Mouse (Mus musculus) intestine, postnatal 0 days (tissue): Measurements from ENCODE around the gene Ildr2. TPM values are rescaled to one million over a fixed set of nuclear protein-coding genes. Genes with fewer than 3 reads are reported as not detected.
A peak's percentile ranks its signal among the peaks of the same experiment; 100 is the strongest.

Experiments
- ATAC-seq: fragments of 200-750 bp; cut with Nextera tagmentation; 2 replicates; pipeline ENCODE4 v1.8.0; 2017; ENCODE audit warnings: mild to moderate bottlenecking, moderate TSS enrichment, moderate library complexity
- H3K27ac ChIP-seq: fragments of 300-500 bp; sonication (generic); 2 replicates; pipeline ENCODE4 v1.5.1; 2014; ENCODE audit warnings: mild to moderate bottlenecking, low read depth, low read length, moderate library complexity
- H3K27me3 ChIP-seq: fragments of 300-500 bp; sonication (generic); replicated peaks from 2 replicates; pipeline ENCODE4 v1.6.1; 2014; ENCODE audit warnings: low read length, mixed read lengths; ENCODE audit not compliant: control insufficient read depth, insufficient read depth
- H3K36me3 ChIP-seq: fragments of 300-500 bp; sonication (generic); 2 replicates; pipeline ENCODE4 v1.6.1; 2014; ENCODE audit warnings: mild to moderate bottlenecking, moderate library complexity; ENCODE audit not compliant: control insufficient read depth, insufficient read depth
- H3K4me1 ChIP-seq: fragments of 300-500 bp; sonication (generic); replicated peaks from 2 replicates; pipeline ENCODE4 v1.6.1; 2014; ENCODE audit warnings: antibody characterized with exemption, low read length, mixed read lengths; ENCODE audit not compliant: control insufficient read depth, insufficient read depth
- H3K4me2 ChIP-seq: fragments of 300-500 bp; sonication (generic); replicated peaks from 2 replicates; pipeline ENCODE4 v1.6.1; 2014; ENCODE audit warnings: low read depth, mild to moderate bottlenecking, moderate library complexity
- H3K4me3 ChIP-seq: fragments of 300-500 bp; sonication (generic); 2 replicates; pipeline ENCODE4 v1.5.1; 2014; ENCODE audit warnings: low read depth, low read length
- H3K9ac ChIP-seq: fragments of 300-500 bp; sonication (generic); 2 replicates; pipeline ENCODE4 v1.6.1; 2014; ENCODE audit warnings: mild to moderate bottlenecking, low read depth, low read length
- H3K9me3 ChIP-seq: fragments of 300-500 bp; sonication (generic); 2 replicates; pipeline ENCODE4 v1.6.1; 2016; ENCODE audit warnings: mixed run types; ENCODE audit not compliant: control insufficient read depth
- CTCF ChIP-seq: sonication (generic); IDR thresholded peaks from 2 replicates; pipeline ENCODE4 v1.5.1; 2016; ENCODE audit warnings: low read depth, mild to moderate bottlenecking, control low read depth, antibody characterized with exemption, moderate library complexity
- WGBS: fragments of 180-500 bp; shearing (Covaris S2); extraction: QIAGEN DNeasy Blood & Tissue Kit; methylation state at CpG from one replicate; pipeline ENCODE4 v1.1.7; 2014; 5-methylcytosine and 5-hydroxymethylcytosine counted together
- polyA plus RNA-seq: library from polyadenylated mRNA; unstranded; fragments of >200 nt; fragmentation: Nextera tagmentation; extraction: Ambion mirVana; gene quantifications from 2 replicates; pipeline ENCODE4 v1.2.1, GENCODE M21; 2015

Ildr2 gene
- polyA plus RNA-seq, 1 experiment from 2014 or later, result 0.60 TPM

- no peak overlapping the region for H3K9ac ChIP-seq
- ATAC-seq, result no peak
- 84% methylated on average over 3 of the region's 3 CpGs for WGBS
Measured at GRCm38 (mm10) chr1:166300526-166300925, 46.6 kb downstream of the Ildr2 start.

DNA sequence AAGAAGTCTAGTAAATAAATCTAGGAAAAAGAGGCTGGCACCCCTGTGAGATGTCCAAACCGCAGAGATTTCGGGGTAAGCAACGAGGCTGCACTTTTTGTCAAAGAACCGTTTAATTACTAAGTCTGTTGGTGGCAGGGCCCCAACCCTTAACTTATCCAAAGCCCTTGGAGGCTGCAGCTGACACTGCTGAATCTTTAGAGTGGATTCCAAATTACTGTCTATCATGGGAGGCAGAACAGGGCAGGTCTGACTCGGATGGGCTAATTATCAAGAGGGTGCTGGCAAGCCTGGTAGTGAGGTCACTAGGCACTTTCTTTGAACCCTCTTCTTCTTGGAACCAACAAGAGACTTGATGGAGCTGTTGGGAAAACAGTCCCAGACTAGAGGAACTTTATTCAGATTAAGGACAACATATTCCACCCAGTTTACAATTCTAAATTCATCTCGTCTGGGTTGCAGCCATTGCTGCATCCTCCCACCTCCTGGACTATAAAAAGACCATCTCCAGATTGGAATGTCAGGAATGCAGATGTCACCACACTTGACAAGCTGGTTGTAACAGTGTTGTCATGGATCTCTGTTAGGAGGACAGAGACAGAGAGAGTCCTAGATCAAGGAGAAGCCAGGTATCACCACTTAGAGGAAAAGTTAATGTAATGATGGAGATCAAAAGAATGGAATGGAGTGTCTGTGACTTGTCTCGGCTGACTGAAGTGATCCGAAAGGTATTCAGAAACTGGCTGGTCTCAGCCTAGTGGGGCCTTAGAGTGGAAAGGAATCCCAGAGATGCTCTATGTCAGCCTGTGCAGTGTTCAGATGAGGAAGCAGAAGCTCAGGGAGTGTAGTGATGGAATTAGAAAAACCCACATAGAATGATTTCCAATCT, 50.7 kb downstream of the Ildr2 start:
- Histone ChIP-seq H3K27me3 (peaks cover 25% of the 10 kb centered on the region), H3K9me3 (no peaks in the 10 kb centered on the region), H3K27ac (no peak overlapping the region), H3K9ac (no peak overlapping the region), H3K4me1 (0 out of 2 replicates have a peak, but pooled peaks cover 3% of the 10 kb centered on the region), H3K4me2 (no peak overlapping the region), H3K4me3 (no peak overlapping the region), H3K36me3 (no peaks in the 10 kb centered on the region)
- ATAC-seq, result no peak
- no peak for TF ChIP-seq CTCF
- WGBS, result 73% methylated on average over 8 of the region's 8 CpGs

More at GRCm38 (mm10) chr1:166300526-166300925, 46.6 kb downstream of the Ildr2 start:
- Histone ChIP-seq H3K27me3 (no peaks in the 10 kb centered on the region), H3K9me3 (no peaks in the 10 kb centered on the region), H3K27ac (no peak overlapping the region), H3K36me3 (no peaks in the 10 kb centered on the region), H3K4me3 (no peak overlapping the region), H3K4me1 (no peaks in the 10 kb centered on the region), H3K4me2 (no peak overlapping the region)
- no peak for TF ChIP-seq CTCF

DNA sequence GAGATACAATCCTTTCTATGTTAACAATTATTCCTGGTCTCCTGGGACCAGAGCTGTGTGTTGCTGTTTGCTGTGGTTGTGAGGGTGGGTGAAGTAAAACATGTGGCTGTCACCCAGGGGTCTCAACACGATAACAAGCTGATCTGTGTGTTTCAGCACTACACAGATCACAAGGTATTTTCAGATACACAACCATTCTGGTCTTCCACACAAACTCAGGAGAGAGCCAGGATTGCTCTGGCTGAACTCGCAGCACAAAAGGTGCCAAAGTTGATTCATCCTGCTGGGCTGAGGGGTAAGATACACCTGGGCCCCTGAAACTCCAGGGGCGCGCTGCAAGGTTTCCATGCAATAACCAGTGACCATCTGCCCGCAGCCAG, 54.5 kb downstream of the Ildr2 start:
- peak overlapping the region; percentile 79 for H3K4me2 ChIP-seq
- peaks cover 34% of the 10 kb centered on the region for H3K27me3 ChIP-seq
- H3K9me3 ChIP-seq, result no peaks in the 10 kb centered on the region
- H3K27ac ChIP-seq, result no peak overlapping the region
- no peaks in the 10 kb centered on the region for H3K36me3 ChIP-seq
- WGBS, result 13% methylated on average over 5 of the region's 5 CpGs
- H3K4me3 ChIP-seq, result peak overlapping the region; percentile 37
- H3K4me1 ChIP-seq, result 0 out of 2 replicates have a peak, but pooled peaks cover 3% of the 10 kb centered on the region
- ATAC-seq, result no peak
- no peak for TF ChIP-seq CTCF
- H3K9ac ChIP-seq, result no peak overlapping the region

- no peaks in the 10 kb centered on the region for H3K9me3 ChIP-seq
- no peak overlapping the region for H3K9ac ChIP-seq
- 0 out of 2 replicates have a peak, but pooled peaks cover 3% of the 10 kb centered on the region for H3K4me1 ChIP-seq
- no peak for ATAC-seq
- no peak; the same call in 1 of the 2 replicates for TF ChIP-seq CTCF
- peak overlapping the region; percentile 79 for H3K4me2 ChIP-seq
- H3K4me3 ChIP-seq, result peak overlapping the region; percentile 37
- no peak overlapping the region for H3K27ac ChIP-seq
- WGBS, result under 1% methylated on average over 90 of the region's 94 CpGs
- peaks cover 34% of the 10 kb centered on the region for H3K27me3 ChIP-seq
- H3K36me3 ChIP-seq, result no peaks in the 10 kb centered on the region
Measured at GRCm38 (mm10) chr1:166308851-166309715, 55.1 kb downstream of the Ildr2 start.

GRCm38 (mm10) chr1:166311151-166311550, 57.2 kb downstream of the Ildr2 start:
- Histone ChIP-seq H3K4me2 (no peak overlapping the region), H3K27ac (no peak overlapping the region), H3K9me3 (no peaks in the 10 kb centered on the region), H3K27me3 (peaks cover 34% of the 10 kb centered on the region), H3K36me3 (no peaks in the 10 kb centered on the region), H3K9ac (no peak overlapping the region), H3K4me3 (no peak overlapping the region), H3K4me1 (0 out of 2 replicates have a peak, but pooled peaks cover 3% of the 10 kb centered on the region)
- 79% methylated on average over 5 of the region's 5 CpGs for WGBS
- no peak for TF ChIP-seq CTCF
- ATAC-seq, result no peak

GRCm38 (mm10) chr1:166313637-166314036, 59.7 kb downstream of the Ildr2 start:
- H3K27me3 ChIP-seq, result peaks cover 18% of the 10 kb centered on the region
- H3K9me3 ChIP-seq, result no peaks in the 10 kb centered on the region
- no peaks in the 10 kb centered on the region for H3K36me3 ChIP-seq
- no peak overlapping the region for H3K9ac ChIP-seq
- H3K27ac ChIP-seq, result no peak overlapping the region
- no peak for ATAC-seq
- WGBS, result 69% methylated on average over 1 of the region's 1 CpGs
- no peak for TF ChIP-seq CTCF
- H3K4me3 ChIP-seq, result no peak overlapping the region
- H3K4me1 ChIP-seq, result 0 out of 2 replicates have a peak, but pooled peaks cover 3% of the 10 kb centered on the region
- H3K4me2 ChIP-seq, result no peak overlapping the region
